Mouse (Mus musculus) kidney, adult 18-20 months (tissue): Measurements from ENCODE around the gene Sptlc3.
A peak's percentile ranks its signal among the peaks of the same experiment; 100 is the strongest.

Experiments used
- DNase-seq: peaks from one replicate; pipeline ENCODE4 v3.0.0; 2021

Gene Sptlc3

GRCm38 (mm10) chr2:139641757-139642385, 148.2 kb downstream of the Sptlc3 start:
- no peak for DNase-seq

GRCm38 (mm10) chr2:139649518-139649917, 155.8 kb downstream of the Sptlc3 start:
- no peak for DNase-seq

- DNase-seq: no peak
Observed at GRCm38 (mm10) chr2:139656750-139657149, 163.0 kb downstream of the Sptlc3 start.

GRCm38 (mm10) chr2:139671838-139672237, 178.1 kb downstream of the Sptlc3 start:
- no peak for DNase-seq

GRCm38 (mm10) chr2:139672371-139672770, 178.7 kb downstream of the Sptlc3 start:
- DNase-seq: no peak

GRCm38 (mm10) chr2:139677065-139677762, 183.5 kb downstream of the Sptlc3 start:
- DNase-seq: peak; percentile 67

- peak; percentile 51 for DNase-seq
Observed at GRCm38 (mm10) chr2:139677809-139678274, 184.1 kb downstream of the Sptlc3 start, which contains the start of gene Ism1. TSS of gene Ism1 (plus strand) at chr2:139678178.

GRCm38 (mm10) chr2:139678275-139679140, 184.8 kb downstream of the Sptlc3 start:
- peak; percentile 48 for DNase-seq

GRCm38 (mm10) chr2:139682540-139682939, 188.8 kb downstream of the Sptlc3 start:
- DNase-seq: no peak
